Mouse (Mus musculus): ENCODE results near the gene Rex1bd.
"Not testable (repeated sequence)": the region's sequence is repeated elsewhere in the genome, so short reads cannot be mapped to it uniquely, and the experiment has no call there.

Rex1bd gene

GRCm38 (mm10) chr8:70528182-70528797 is 21.7 kb upstream of the Rex1bd start:
- no peak for DNase-seq

GRCm38 (mm10) chr8:70527512-70528181 is 21.1 kb upstream of the Rex1bd start, which contains the start of the genes Fkbp8 and Kxd1:
Fkbp8 (plus strand) TSS chr8:70527724.
Kxd1 (minus strand) TSS chr8:70527956.
- DNase-seq, result peak; percentile 99

GRCm38 (mm10) chr8:70527111-70527511 is 20.6 kb upstream of the Rex1bd start:
- no peak for DNase-seq

- DNase-seq, result peak; percentile 98
These were observed 16.2 kb upstream of the Rex1bd start for GRCm38 (mm10) chr8:70522592-70523403.

GRCm38 (mm10) chr8:70519606-70520005 is 13.1 kb upstream of the Rex1bd start:
- DNase-seq, result no peak

GRCm38 (mm10) chr8:70519043-70519442 is 12.5 kb upstream of the Rex1bd start:
- no peak for DNase-seq

- DNase-seq, result no peak
These were observed 11.5 kb upstream of the Rex1bd start for GRCm38 (mm10) chr8:70517940-70518643.

GRCm38 (mm10) chr8:70513441-70513840 is 6.9 kb upstream of the Rex1bd start:
- no peak for DNase-seq

- DNase-seq, result no peak
These were observed 5.8 kb upstream of the Rex1bd start for GRCm38 (mm10) chr8:70512253-70512903.

- no peak for DNase-seq
These were observed 5.2 kb upstream of the Rex1bd start for GRCm38 (mm10) chr8:70511770-70512169.

GRCm38 (mm10) chr8:70511174-70511573 is 4.6 kb upstream of the Rex1bd start:
- not testable (repeated sequence) for DNase-seq

- DNase-seq, result peak; percentile 98
These were observed 3.8 kb upstream of the Rex1bd start, which contains the start of gene Uba52 for GRCm38 (mm10) chr8:70510228-70510915. Uba52 (minus strand) TSS chr8:70510801.

- no peak for DNase-seq
These were observed 2.9 kb upstream of the Rex1bd start for GRCm38 (mm10) chr8:70509281-70509952.

GRCm38 (mm10) chr8:70507027-70507393 is 458 bp upstream of the Rex1bd start:
- DNase-seq, result no peak

GRCm38 (mm10) chr8:70505698-70506327 is 739 bp downstream of the Rex1bd start:
- no peak for DNase-seq

- peak; percentile 85 for DNase-seq
These were observed 1.7 kb downstream of the Rex1bd start for GRCm38 (mm10) chr8:70504851-70505250.

GRCm38 (mm10) chr8:70504291-70504716 is 2.2 kb downstream of the Rex1bd start:
- no peak for DNase-seq

- peak; percentile 64 for DNase-seq
These were observed 3.3 kb downstream of the Rex1bd start for GRCm38 (mm10) chr8:70503062-70503750.

- DNase-seq, result no peak
These were observed 4.0 kb downstream of the Rex1bd start for GRCm38 (mm10) chr8:70502540-70502939.

Data from thymus, postnatal 25 days (tissue).